Mouse (Mus musculus) testis, postnatal 10 days (tissue): ENCODE results near the gene Gng7.
A peak's percentile ranks its signal among the peaks of the same experiment; 100 is the strongest.

Experiments
- DNase-seq: peaks from one replicate; pipeline ENCODE4 v3.0.0; 2021; ENCODE audit warnings: low spot score

Gene Gng7

DNA sequence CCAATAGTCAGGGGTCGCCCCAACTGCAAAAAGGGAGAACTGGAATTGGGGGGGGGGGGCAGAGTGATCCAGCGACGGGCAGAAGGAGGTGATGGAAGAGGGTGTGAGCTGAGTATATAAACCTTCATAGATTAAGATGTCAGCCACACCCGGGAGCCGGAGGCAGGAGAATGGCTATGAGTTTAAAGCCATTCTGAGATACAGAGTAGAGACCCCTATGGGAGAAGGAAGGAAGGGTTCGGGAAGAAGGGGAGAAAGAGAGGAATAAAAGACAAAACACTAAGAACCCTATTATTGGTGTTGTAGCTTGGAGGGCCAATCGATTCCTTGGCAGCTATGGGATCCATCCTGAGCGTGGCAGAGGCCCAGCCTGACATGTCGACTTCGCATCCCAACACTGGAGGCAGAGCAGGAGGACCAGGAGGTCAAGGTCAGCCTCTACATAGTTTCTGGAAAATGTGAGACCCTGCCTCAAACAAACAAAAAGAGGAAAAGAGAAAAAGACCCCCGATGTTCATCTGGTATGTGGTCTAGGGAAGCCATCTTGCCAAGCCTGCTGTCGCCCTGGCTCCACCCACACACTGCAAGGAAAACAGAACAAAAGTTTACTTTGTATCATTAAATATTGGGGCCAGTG, 11.0 kb upstream of the Gng7 start, which contains the start of gene Diras1:
TSS of gene Diras1 (minus strand) at position 24 of the 637 bp plus-strand sequence.
- no peak for DNase-seq

DNA sequence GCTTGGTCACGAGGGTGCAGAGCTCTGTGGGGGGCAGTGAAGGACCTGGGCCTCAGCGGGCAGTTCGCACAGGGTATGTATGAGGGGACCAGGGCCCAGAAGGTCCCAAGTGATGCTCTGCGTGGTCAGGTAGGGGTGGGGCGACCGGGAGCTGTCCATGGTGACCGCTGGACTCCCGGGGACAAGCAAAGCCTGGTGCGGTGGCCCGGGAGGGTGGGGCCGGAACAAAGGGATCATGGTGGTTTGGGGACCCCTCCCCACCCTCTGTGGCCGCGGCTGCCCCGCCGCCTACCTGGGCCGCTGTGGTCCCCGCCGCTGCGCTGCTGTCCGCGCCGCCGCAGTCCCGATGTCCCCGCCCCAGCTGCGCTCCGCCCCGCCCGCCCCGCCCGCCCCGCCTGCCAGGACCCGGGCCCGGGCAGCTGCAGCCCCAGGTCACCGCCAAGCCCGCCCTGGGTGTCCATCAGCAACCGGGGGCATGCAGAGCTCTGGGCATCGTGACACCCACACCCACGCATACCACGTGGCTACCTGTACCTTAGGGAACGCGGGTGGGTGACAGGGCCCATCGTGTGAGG, 10.4 kb upstream of the Gng7 start:
- peak; percentile 72 for DNase-seq

DNA sequence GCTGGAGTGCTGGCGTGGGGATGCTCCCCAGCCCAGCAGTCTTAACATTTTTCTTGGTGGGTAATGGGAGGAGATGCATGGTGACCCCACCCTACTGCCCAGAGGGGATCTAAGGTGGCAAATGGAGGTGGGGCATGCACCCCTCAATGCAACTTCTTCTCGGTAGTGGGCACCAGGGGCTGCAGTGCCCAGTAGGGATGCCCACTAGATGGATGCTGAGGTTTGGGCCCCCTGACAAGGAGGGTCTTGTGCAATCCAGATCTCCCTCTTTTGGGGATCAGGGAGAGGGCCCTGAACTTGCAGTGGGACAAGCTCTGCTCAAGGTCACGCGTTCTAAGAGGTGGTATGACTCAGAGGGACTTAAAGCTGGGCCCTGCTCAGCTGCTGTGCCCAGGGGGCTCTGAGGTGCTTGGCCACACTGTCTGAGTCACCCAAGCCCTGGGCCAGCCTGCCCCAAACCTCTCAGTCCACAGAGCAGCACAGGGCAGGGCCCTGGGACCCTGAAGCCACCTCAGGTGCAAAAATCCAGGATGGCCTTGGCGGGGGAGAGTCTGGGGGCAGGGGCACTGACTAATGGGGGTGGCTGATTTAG, 9.7 kb upstream of the Gng7 start:
- no peak for DNase-seq

DNA sequence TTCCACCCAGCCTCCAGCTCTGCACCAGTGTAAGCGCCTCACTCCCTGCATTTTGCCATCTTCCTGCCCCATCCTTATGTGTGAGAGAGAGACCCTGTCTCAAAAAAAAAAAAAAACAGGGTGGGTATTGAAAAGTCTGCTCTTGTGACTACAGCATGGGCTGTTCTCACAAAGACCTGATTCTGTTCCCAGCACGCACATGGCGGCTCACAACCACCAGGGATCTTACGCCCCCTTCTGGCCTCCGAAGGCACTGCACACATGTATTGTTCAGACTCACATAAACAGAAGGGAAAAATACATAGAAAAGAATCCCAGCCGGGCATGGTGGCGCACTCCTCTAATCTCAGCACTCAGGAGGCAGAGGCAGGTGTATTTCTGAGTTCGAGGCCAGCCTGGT, 8.0 kb upstream of the Gng7 start:
- DNase-seq: no peak

DNA sequence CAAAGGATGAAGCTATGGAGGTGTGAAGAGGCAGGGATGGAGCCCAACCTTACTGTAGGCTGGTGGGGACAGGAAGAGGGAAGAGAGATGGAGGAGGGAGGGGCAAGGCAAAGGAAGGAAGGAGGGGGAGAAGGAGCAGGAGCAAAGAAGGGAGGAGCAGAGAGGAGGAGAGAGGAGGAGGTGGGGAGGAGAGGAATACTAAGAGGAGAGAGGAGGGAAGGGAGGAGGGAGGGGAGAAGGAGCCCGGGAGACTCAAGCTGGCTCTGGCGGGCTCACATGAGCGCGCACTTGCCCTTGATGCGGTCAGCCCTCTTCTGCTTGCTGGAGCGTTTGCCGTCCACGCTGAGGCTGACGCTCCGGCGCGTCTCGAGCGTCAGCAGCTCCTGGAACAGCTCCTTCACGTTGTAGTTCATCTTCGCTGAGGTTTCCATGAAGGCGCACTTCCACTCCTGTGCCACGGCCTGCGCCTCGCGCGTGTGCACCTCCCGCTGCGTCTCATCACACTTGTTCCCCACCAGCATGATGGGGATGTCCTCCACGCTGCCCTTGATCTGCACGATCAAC, 6.9 kb upstream of the Gng7 start:
- no peak for DNase-seq

DNA sequence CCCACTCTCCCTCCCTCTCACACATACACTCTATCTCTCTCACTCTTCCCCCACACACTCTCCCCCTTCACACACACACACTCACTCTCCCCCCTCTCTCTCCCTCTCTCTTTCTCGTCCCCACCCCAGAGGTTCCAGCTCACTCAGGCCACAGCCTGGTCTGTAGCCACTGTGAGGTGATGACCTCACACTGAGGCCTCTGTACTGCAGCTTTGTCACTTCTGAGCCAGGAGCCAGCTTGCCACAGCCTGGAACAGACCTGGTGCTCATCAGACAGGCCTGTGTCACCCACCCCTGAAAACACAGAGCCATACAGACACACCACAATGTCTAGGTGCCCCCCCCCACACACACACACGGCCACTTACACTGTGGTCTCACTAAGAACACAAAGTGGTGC, 5.5 kb upstream of the Gng7 start:
- DNase-seq: no peak

DNA sequence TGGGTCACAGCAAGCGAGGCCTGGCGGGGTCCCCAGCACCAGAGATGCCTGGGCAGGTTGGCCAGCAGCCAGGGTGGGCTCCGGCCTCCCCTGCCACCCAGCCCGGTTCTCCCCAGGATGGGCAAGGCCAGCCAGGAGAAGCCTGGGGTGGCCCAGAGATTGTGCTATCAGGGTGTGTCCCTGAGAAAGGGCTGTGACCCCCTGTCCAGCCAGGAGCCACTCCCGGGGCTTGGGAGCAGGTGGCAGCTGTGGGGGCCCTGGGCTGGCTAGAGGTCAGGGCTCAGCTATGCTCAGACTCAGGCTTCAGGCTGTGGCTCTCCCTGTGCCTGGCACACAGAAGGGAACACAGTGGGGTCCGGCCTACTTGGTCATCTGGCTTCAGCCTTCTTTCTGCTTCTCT, 4.9 kb upstream of the Gng7 start:
- DNase-seq: no peak

DNA sequence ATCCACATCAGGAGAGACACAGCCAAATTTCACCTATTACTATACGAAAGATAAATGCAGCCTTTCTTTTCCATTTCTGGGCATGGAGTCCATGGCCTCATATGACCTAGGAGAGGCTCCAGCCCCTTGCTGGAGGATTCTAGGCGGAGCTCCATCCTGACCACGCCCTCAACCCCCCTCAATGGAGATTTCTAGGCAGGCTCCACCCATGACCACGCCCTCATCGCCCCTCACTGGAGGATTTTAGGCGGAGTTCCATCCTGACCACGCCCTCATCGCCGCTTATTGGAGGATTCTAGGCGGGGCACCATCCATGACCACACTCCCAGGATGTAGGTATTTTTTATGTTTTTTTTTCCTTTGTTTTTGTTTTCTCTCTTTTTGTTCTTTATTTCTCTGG, 3.6 kb upstream of the Gng7 start:
- peak; percentile 92 for DNase-seq

DNA sequence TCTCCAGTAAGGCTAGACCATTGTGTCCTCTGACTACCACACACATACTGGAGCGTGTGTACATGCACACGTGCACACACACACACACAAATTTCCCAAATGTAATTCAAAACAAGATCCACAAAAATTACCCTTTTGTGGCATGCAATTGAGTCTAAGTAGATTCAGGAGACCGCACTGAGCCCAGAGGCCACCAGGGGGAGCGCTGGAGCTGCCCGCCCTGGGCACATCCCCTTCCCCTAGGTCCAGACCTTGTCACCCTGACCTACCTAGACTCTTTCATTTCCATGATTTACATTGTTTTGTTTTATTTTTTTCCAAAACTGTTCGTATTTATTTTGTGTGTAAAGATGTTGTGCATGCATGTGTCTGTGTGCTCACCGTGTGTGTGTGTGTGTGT, 1.9 kb upstream of the Gng7 start:
- DNase-seq: peak; percentile 84

DNA sequence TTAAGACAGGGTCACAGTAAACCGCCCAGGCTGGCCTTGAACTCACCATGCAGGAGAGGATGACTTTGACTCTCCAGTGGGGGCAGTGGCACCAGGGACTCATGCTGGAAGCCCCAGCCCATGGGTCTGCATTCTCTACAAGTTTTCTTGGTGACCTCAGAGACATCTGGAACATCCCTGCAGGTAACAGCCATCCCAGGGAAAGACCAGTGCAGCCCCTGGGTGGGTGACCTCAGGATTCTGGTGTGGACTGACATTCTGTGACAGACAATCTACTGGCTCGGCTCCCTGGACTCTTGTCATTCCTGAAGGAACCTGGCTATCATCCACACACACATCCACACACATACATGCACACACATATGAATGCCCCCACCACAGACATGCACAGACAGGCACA, 921 bp upstream of the Gng7 start:
- no peak for DNase-seq

DNA sequence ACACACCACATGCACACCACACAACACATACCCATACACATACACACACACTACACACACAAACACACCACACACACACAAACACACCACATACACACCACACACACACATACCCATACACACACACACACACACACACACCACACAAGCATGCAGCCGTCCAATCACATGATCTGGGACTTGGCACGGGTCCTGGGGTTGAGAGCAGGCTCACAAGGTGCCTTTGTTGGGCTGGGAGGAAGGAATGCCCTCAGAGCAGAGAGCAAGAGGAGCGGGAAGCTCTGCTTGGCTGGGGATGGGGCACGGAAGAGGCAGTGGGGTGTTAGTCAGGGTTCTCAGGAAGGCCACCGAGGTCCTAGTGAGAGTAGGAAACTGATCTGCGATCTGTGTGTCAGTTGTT, 3.9 kb downstream of the Gng7 start:
- peak; percentile 83 for DNase-seq

DNA sequence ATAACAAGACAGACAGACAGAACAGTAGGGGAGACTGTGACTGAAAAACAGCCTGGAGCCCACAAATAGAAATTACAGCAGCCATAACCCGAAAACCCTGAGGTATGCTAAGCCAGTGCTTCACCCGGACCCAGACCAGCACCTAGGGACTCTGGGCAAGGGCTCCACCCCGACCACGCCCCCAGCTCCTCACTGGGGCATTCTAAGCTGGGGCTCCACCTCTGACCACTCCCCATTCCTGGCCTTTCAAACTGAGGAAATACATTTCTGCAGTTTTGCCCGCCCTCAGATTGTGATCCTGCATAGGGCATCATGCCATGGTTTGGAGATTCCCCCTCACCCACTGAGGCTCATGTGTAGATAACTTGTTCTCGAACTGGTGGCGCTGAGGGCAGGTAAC, 7.5 kb downstream of the Gng7 start:
- no peak for DNase-seq

DNA sequence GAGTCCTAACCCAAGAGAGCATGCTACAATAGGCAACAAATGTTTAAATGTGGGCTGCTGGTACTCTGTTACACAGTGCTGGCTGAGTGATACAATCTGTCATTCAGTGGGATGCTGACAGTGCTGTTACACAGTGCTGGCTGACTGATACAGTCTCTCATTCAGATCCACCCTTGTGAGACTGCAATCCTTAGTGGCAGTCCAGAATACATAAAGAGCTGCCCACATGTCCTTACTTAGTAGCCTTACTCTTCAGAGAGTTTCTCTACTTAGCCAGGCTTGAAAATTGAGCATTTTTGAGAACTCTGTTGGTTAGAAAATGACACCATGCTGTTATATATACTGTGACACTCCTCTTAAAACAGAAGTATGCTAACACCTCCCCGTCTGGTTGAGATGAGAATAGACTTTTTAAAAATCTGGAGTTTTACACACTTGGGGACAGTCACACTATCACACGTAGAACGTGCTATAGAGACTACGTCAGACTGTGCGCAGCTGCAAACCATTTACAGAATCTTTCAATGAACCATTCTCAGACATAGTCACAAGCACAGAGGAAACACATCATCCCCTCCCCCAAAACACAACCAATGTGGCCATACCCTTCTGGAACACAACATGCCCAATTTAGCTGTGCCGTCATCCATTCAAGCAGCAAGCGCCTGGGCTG, 8.6 kb downstream of the Gng7 start:
- no peak for DNase-seq

DNA sequence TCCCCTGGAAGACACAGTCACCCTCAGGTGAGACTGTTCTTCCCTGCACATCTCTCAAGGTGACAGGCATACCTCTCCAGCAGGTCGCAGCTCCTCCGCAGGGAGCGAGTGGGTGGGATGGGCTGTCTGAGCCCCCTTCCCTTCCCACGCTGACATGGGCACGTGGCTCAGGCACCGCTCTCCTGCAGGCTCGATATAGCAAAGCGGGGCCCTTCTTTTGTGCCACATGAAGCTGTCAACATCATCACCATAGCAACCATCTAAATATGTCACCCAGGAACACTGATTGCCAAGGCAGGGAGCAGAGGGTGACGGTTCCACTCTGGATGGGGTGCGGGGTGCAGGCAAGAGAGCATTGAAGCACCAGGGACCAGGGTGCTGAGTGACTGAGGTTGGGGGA, 13.6 kb downstream of the Gng7 start:
- DNase-seq: no peak

DNA sequence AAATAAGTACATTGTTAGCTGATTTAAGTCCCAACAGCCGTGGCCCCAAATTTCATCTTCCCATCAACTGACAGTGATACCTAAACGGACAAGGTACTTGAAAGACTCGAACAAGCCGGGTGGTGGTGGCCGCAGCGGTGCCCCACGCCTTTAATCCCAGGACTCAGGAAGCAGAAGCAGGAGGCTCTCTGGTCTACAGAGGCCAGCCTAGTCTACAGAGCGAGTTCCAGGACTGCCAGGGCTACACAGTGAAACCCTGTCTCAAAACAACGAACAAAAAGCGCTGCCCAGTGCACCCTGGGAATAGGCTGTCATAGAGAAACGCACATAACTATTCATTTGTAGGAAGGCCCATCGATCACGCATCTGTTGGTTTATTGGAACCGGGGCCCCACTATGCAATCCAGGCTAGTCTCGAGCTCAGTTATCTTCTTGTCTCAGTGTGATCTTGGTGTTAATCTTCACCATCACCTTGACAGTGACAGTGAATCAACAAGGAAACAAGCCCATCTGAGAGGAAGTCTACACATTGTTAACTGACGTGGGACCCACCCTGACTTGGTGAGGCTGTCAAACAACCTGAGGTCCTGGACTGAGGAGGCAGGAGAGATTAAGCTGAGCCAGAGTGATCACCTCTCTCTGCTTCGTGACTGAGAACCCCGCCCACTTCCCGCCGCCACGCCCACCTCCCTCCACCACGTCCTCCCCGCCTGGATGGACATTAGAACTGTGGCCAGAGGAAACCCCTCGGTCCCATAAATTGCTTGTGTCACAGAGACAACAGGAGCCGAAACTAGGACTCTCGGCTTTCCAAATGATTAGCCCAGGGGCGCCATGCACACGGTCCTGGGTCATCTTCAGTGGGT, 14.3 kb downstream of the Gng7 start:
- peak; percentile 68 for DNase-seq

DNA sequence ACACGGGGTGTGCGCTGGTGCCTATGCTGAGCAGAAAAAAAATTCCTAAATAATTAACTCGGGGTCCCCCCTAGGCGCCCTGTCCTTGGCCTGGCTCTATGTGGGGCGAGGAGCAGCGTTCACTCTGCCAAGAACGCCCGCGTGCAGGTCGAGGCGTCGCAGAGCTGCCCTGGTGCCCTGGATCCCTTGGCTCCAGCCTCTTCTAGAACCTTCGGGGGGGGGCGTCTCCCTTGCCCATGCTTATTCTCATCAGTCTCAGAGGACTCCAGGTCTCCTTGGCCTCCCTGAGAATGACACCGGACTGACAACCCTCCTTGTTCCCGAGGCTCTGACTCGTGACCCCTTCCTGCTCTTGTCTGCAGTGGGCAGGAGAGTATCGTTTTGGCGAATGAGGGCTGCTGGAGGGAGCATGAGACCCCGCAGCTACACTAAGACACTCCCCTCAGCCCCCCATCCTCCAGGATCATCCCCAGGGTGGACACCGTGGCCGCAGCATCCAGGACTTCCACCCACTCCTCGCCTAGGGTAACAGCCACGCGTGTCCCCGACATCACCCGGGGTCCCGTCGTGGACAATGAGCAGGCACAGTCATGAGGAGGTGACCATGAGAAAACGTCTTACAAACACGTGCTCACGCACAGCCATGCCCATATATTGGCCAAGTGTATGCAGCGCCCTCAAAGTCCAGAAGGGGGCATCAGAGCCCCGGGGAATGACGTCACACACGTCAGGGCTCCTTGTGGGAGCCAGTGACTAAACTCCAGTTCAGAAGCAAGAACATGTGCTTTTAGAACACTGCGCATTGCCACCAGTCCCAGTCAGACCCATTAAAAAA, 15.2 kb downstream of the Gng7 start:
- DNase-seq: peak; percentile 90

DNA sequence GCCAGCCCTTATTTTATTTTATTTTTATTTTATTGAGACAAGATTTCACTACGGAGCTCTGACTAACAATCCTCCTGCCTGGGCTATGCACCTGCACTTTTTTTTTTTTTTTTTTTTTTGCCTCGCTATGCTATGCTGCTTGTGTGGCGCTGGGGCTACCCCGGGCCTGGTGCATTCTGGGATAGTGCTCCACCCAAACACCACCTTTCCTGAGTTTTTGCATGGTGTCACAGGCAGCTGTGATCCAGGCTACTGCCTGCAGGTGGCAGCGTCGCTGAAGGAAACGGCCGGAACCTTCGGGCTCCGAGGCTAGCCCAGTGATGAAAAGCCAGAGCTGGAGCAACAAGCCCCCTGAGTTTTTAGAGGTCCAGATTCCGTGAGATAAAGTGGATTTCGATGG, 16.0 kb downstream of the Gng7 start:
- DNase-seq: peak; percentile 78

DNA sequence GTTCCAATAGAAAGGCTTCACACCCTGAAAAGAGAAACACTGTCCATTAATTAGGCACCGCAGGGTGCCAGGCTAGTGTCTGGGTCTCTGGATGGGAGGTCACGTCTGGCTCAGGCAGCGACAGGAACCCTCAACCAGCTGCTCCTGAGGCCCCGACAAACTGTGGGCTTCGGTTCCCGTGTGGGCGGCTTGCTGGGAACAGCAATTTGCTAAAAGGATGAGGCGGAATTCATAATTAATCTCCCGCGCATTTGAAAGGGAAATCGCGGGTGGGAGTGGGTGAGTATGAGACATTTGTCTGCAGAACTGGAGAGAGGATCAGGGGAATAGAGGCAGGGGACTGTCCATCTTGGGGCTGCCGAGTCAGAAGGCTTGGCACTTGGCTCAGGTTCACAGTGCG, 16.7 kb downstream of the Gng7 start:
- DNase-seq: no peak

DNA sequence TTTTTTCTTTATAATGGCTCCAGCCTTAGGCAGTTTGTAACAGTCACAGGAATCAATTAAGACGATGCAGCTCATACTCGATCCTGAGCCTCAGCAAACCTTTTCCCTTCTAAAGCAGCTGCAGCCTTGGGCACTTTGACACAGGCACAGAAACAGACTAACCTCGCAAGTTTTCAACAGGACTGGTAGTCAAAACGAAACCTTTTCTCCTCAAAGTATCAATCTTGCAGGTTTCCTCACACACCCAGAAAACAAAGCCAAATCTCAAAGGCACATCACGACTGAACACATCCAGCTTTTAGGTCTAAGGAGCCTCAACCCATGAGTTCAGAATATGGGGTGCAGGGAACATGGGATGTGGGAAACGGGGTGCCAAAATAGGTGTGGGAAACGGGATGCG, 17.4 kb downstream of the Gng7 start:
- DNase-seq: no peak

DNA sequence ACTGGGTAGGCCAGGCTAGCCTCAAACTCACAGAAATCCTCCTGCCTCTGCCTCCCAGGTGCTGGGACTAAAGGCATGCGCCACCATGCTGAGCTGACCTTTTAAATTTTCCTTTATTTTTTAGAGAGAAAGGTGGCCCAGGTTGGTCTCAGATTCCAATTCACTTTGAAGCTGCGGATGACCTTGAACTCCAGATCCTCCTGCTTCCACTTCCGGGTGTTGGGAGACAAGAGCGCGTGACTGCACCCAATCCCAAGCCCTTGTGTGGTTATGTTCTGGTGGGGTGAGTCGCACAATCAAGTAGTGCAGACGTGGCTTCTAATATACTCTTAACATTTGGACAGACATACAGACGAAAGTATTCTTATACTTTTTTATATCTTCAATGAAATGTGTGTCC, 18.2 kb downstream of the Gng7 start:
- no peak for DNase-seq

DNA sequence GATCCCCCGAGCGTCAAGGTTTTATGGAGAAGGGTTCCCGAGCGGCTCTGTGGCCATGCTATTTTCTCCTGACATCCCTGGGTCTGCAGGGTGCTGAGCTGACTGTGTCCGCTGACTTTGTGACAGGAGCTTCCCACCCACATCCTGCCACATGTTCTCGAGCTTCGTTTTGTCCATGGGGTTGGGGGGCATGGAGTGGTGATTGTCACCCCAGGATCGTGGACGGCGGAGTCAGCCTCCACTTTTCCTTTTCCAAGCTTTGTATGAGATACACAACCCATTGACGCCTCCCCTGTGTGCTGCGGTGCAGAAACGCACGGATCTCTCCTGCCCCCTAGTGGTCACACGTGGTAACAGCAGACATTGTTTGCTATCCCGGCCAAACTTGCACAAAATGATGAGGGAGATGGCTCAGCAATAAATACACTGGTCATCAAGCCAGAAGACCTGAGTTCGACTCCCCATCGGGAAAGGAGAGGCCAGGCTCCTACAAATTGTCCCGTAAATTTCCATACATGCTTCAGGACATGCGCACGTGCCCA, 19.6 kb downstream of the Gng7 start:
- peak; percentile 93 for DNase-seq
